Mouse (Mus musculus) lung, postnatal 36 days (tissue): Measurements from ENCODE around the gene Fam72a.

ENCODE experiments used
- DNase-seq: peaks from one replicate; pipeline ENCODE4 v3.0.0; 2022; ENCODE audit warnings: mixed read lengths

Fam72a gene

GRCm38 (mm10) chr1:131527281-131528080 lies at the start of gene Fam72a, which contains the start of gene Srgap2:
TSS of gene Fam72a (plus strand) at chr1:131527903.
TSS of gene Srgap2 (minus strand) at chr1:131527352.
- peak; percentile 100 for DNase-seq

- no peak for DNase-seq
These were observed 48.9 kb upstream of the Fam72a start for GRCm38 (mm10) chr1:131478770-131479305.

GRCm38 (mm10) chr1:131481391-131481790 lies 46.3 kb upstream of the Fam72a start:
- no peak for DNase-seq

GRCm38 (mm10) chr1:131482242-131482641 lies 45.5 kb upstream of the Fam72a start:
- peak; percentile 28 for DNase-seq

GRCm38 (mm10) chr1:131486094-131486850 lies 41.4 kb upstream of the Fam72a start:
- DNase-seq, result no peak

GRCm38 (mm10) chr1:131489312-131489711 lies 38.4 kb upstream of the Fam72a start:
- DNase-seq, result no peak

- no peak for DNase-seq
These were observed 36.1 kb upstream of the Fam72a start for GRCm38 (mm10) chr1:131491579-131491978.

- DNase-seq, result no peak
These were observed 35.3 kb upstream of the Fam72a start for GRCm38 (mm10) chr1:131492360-131492759.

- DNase-seq, result peak; percentile 38
These were observed 33.5 kb upstream of the Fam72a start for GRCm38 (mm10) chr1:131493966-131494898.

GRCm38 (mm10) chr1:131498231-131498630 lies 29.5 kb upstream of the Fam72a start:
- no peak for DNase-seq

GRCm38 (mm10) chr1:131501681-131502080 lies 26.0 kb upstream of the Fam72a start:
- no peak for DNase-seq

GRCm38 (mm10) chr1:131511131-131511530 lies 16.6 kb upstream of the Fam72a start:
- DNase-seq, result no peak

GRCm38 (mm10) chr1:131511661-131512500 lies 15.8 kb upstream of the Fam72a start:
- no peak for DNase-seq

- DNase-seq, result no peak
These were observed 14.6 kb upstream of the Fam72a start for GRCm38 (mm10) chr1:131513136-131513535.

- DNase-seq, result no peak
These were observed 13.5 kb upstream of the Fam72a start for GRCm38 (mm10) chr1:131514197-131514596.

GRCm38 (mm10) chr1:131516588-131516987 lies 11.1 kb upstream of the Fam72a start:
- DNase-seq, result no peak

- no peak for DNase-seq
These were observed 3.9 kb upstream of the Fam72a start for GRCm38 (mm10) chr1:131523794-131524193.

- peak; percentile 56 for DNase-seq
These were observed 2.6 kb upstream of the Fam72a start for GRCm38 (mm10) chr1:131525101-131525585.

- DNase-seq, result peak; percentile 38
These were observed 2.0 kb upstream of the Fam72a start for GRCm38 (mm10) chr1:131525586-131526271.

GRCm38 (mm10) chr1:131526371-131527270 lies 1.1 kb upstream of the Fam72a start:
- DNase-seq, result peak; percentile 77
